Mouse (Mus musculus): Measurements from ENCODE around the gene Srcin1. TPM values are rescaled to one million over a fixed set of nuclear protein-coding genes. Genes with fewer than 3 reads are reported as not detected.

Gene Srcin1
- polyA plus RNA-seq, 1 experiment, result not detected

- H3K4me2 ChIP-seq (ENCODE audit: low read depth), result no peak overlapping the region
- no peak overlapping the region for H3K4me3 ChIP-seq
- TF ChIP-seq MYOD1 (IDR thresholded peaks at IDR 0.05; ENCODE audit: control insufficient read depth in 1 of 3, insufficient read length in 2 of 3, low read depth in 2 of 3) (no peak), TCF12 (IDR thresholded peaks at IDR 0.05; ENCODE audit: insufficient read depth, poor library complexity, severe bottlenecking) (no peak), MYOG (IDR thresholded peaks at IDR 0.05; ENCODE audit: control insufficient read depth in 1 of 3, insufficient read depth in 1 of 3, insufficient read length in 2 of 3, low read depth in 2 of 3) (no peak), TCF3 (IDR thresholded peaks at IDR 0.05; ENCODE audit: insufficient read length, low read depth) (no peak), REST (IDR thresholded peaks at IDR 0.05; ENCODE audit: insufficient read depth, insufficient read length) (no peak), POLR2AphosphoS2 (IDR thresholded peaks at IDR 0.05; ENCODE audit: insufficient read length, low read depth) (no peak), POLR2A (IDR thresholded peaks at IDR 0.05; ENCODE audit: insufficient read length, low read depth) (no peak), E2F4 (IDR thresholded peaks at IDR 0.05; ENCODE audit: insufficient read depth) (no peak), USF1 (IDR thresholded peaks at IDR 0.05; ENCODE audit: low read depth) (no peak), CEBPB (IDR thresholded peaks at IDR 0.05; ENCODE audit: insufficient read depth, poor library complexity, severe bottlenecking) (no peak), MAX (IDR thresholded peaks at IDR 0.05; ENCODE audit: low read depth) (no peak), SRF (IDR thresholded peaks at IDR 0.05; ENCODE audit: control insufficient read depth, insufficient read length, low read depth) (no peak)
- no peaks in the 10 kb centered on the region for H3K36me3 ChIP-seq (ENCODE audit: control insufficient read depth, insufficient read depth)
- peaks cover 98% of the 10 kb centered on the region for H3K27me3 ChIP-seq (ENCODE audit: control insufficient read depth, insufficient read depth, insufficient read length)
- H3K79me2 ChIP-seq (ENCODE audit: control insufficient read depth, insufficient read depth), result no peaks in the 10 kb centered on the region
- no peak overlapping the region for H3ac ChIP-seq (ENCODE audit: control insufficient read depth, insufficient read length)
Observed at GRCm38 (mm10) chr11:97547957-97548706, 27.9 kb downstream of the Srcin1 start.

GRCm38 (mm10) chr11:97546804-97547411, 29.1 kb downstream of the Srcin1 start:
- Histone ChIP-seq H3ac (ENCODE audit: control insufficient read depth, insufficient read length) (no peak overlapping the region), H3K4me3 (no peak overlapping the region), H3K79me2 (ENCODE audit: control insufficient read depth, insufficient read depth) (no peaks in the 10 kb centered on the region), H3K4me2 (ENCODE audit: low read depth) (peak overlapping the region; percentile 34), H3K36me3 (ENCODE audit: control insufficient read depth, insufficient read depth) (no peaks in the 10 kb centered on the region), H3K27me3 (ENCODE audit: control insufficient read depth, insufficient read depth, insufficient read length) (peaks cover 99% of the 10 kb centered on the region)
- TF ChIP-seq POLR2A (IDR thresholded peaks at IDR 0.05; ENCODE audit: insufficient read length, low read depth) (no peak), CEBPB (IDR thresholded peaks at IDR 0.05; ENCODE audit: insufficient read depth, poor library complexity, severe bottlenecking) (no peak), E2F4 (IDR thresholded peaks at IDR 0.05; ENCODE audit: insufficient read depth) (no peak), MYOD1 (IDR thresholded peaks at IDR 0.05; ENCODE audit: control insufficient read depth in 1 of 3, insufficient read length in 2 of 3, low read depth in 2 of 3) (no peak), USF1 (IDR thresholded peaks at IDR 0.05; ENCODE audit: low read depth) (no peak), POLR2AphosphoS2 (IDR thresholded peaks at IDR 0.05; ENCODE audit: insufficient read length, low read depth) (no peak), MAX (IDR thresholded peaks at IDR 0.05; ENCODE audit: low read depth) (no peak), TCF3 (IDR thresholded peaks at IDR 0.05; ENCODE audit: insufficient read length, low read depth) (no peak), SRF (IDR thresholded peaks at IDR 0.05; ENCODE audit: control insufficient read depth, insufficient read length, low read depth) (no peak), TCF12 (IDR thresholded peaks at IDR 0.05; ENCODE audit: insufficient read depth, poor library complexity, severe bottlenecking) (no peak), REST (IDR thresholded peaks at IDR 0.05; ENCODE audit: insufficient read depth, insufficient read length) (no peak), MYOG (IDR thresholded peaks at IDR 0.05; ENCODE audit: control insufficient read depth in 1 of 3, insufficient read depth in 1 of 3, insufficient read length in 2 of 3, low read depth in 2 of 3) (no peak)

GRCm38 (mm10) chr11:97545808-97546560, 30.0 kb downstream of the Srcin1 start:
- H3K79me2 ChIP-seq (ENCODE audit: control insufficient read depth, insufficient read depth), result no peaks in the 10 kb centered on the region
- H3K36me3 ChIP-seq (ENCODE audit: control insufficient read depth, insufficient read depth), result no peaks in the 10 kb centered on the region
- H3K4me2 ChIP-seq (ENCODE audit: low read depth), result no peak overlapping the region
- H3K27me3 ChIP-seq (ENCODE audit: control insufficient read depth, insufficient read depth, insufficient read length), result peaks cover 98% of the 10 kb centered on the region
- H3ac ChIP-seq (ENCODE audit: control insufficient read depth, insufficient read length), result no peak overlapping the region
- H3K4me3 ChIP-seq, result no peak overlapping the region
- TF ChIP-seq SRF (IDR thresholded peaks at IDR 0.05; ENCODE audit: control insufficient read depth, insufficient read length, low read depth) (no peak), TCF3 (IDR thresholded peaks at IDR 0.05; ENCODE audit: insufficient read length, low read depth) (no peak), MAX (IDR thresholded peaks at IDR 0.05; ENCODE audit: low read depth) (no peak), POLR2AphosphoS2 (IDR thresholded peaks at IDR 0.05; ENCODE audit: insufficient read length, low read depth) (no peak)

- H3K36me3 ChIP-seq (ENCODE audit: control insufficient read depth, insufficient read depth), result no peaks in the 10 kb centered on the region
- no peaks in the 10 kb centered on the region for H3K79me2 ChIP-seq (ENCODE audit: control insufficient read depth, insufficient read depth)
- no peak for TF ChIP-seq CEBPB (IDR thresholded peaks at IDR 0.05; ENCODE audit: insufficient read depth, poor library complexity, severe bottlenecking)
- H3K4me2 ChIP-seq (ENCODE audit: low read depth), result no peak overlapping the region
- no peak overlapping the region for H3K4me3 ChIP-seq
- no peak overlapping the region for H3ac ChIP-seq (ENCODE audit: control insufficient read depth, insufficient read length)
- H3K27me3 ChIP-seq (ENCODE audit: control insufficient read depth, insufficient read depth, insufficient read length), result peaks cover 92% of the 10 kb centered on the region
Observed at GRCm38 (mm10) chr11:97543883-97544282, 32.1 kb downstream of the Srcin1 start.

Measured in myocyte (in vitro differentiated cells).